Mouse (Mus musculus) embryo, embryonic 11.5 days (tissue): ENCODE measurements around the gene Slc6a8.
A peak's percentile ranks its signal among the peaks of the same experiment; 100 is the strongest.

ENCODE experiments used
- DNase-seq: peaks from one replicate; pipeline ENCODE4 v3.0.0-alpha.2; 2012; ENCODE audit warnings: low read depth, low spot score

Gene Slc6a8

GRCm38 (mm10) chrX:73684978-73685377 is 12.0 kb downstream of the Slc6a8 start:
- no peak for DNase-seq

- no peak for DNase-seq
These were observed 12.7 kb downstream of the Slc6a8 start for GRCm38 (mm10) chrX:73685629-73686028.

DNA sequence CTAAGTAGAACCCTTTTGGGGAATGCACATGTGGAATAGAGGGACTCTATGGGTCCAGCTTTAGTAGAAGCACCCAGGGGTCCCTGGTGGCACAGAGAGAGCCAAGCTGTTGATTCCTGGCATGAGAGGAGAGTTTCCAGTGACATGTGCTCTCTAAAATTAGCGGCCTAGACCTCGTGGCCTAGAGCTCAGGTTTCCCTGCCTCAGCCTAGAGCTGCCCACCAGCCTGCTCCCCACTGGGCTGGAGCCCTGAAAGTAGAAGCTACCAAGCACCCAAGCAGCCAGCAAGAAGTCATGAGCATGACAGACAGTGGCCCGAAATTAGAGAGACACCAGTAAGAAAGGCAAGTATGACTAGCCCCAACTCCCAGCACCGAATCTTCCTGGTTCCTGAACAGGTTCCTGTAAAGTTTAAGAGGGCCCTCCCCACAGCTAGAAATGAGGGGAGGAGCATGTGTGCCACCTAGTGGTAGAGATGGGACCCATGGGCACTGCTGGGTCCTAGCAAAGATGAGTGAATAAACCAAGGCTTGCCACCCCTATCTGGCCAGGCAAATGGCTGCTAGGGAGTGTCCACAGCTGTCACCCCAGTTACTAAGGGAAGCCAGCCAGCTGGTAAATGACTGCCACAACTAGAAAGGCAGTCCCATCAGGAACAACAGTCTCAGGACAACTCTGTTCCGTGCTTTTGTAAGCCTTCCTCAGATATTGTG is 18.1 kb downstream of the Slc6a8 start:
- no peak for DNase-seq

DNA sequence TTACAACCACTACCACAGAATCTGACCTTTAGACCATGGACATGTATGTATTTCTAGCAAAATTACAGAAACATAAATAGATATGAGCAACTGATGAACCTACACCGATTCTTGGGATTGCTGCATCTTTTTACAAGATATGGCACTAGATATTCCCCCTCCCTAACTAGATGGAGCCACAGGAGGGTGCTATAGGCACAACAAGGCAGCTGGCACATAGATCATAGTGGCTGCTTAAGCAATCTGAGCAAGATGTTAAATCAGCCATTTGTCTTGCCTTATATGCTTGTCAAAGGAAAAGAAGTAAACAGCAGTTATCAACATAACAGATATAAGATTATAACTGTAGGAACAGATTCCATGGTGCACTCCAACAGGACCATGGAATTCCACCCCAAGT is 27.5 kb downstream of the Slc6a8 start:
- no peak for DNase-seq

- no peak for DNase-seq
These were observed 42.6 kb downstream of the Slc6a8 start for GRCm38 (mm10) chrX:73715476-73716108.

DNA sequence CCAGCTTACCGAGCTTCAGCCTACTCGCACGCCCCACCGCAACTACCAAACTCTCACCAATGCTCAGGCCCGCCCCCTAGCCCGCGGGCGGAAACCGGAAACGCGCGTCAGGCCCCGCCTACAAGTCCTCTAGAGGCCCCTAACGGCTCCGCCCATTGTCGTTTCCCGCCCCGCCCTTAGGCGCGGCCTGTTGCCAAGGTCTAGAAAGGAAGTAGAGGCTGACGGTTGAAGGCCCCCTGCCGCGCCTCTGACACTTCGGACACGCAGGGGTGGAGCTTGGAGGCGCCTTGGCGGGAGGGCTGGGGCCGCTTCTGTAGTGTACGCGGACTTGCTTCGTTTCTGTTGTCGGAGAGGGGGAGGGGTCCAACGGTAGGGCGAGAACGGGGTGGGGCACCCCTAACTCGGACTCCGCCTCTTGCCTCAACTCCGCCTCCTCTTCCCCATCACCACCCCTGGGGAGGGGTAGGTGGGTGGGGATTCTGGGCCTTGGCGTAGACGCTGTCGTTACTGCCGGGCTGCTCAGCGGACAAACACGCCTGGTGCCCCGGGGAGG is 43.2 kb downstream of the Slc6a8 start, which contains the start of the genes Bcap31 and Abcd1:
Gene Bcap31 (minus strand): TSS at position 67 of the 553 bp plus-strand sequence.
Gene Abcd1 (plus strand): TSS at position 489 of the 553 bp plus-strand sequence.
- DNase-seq, result peak; percentile 89

DNA sequence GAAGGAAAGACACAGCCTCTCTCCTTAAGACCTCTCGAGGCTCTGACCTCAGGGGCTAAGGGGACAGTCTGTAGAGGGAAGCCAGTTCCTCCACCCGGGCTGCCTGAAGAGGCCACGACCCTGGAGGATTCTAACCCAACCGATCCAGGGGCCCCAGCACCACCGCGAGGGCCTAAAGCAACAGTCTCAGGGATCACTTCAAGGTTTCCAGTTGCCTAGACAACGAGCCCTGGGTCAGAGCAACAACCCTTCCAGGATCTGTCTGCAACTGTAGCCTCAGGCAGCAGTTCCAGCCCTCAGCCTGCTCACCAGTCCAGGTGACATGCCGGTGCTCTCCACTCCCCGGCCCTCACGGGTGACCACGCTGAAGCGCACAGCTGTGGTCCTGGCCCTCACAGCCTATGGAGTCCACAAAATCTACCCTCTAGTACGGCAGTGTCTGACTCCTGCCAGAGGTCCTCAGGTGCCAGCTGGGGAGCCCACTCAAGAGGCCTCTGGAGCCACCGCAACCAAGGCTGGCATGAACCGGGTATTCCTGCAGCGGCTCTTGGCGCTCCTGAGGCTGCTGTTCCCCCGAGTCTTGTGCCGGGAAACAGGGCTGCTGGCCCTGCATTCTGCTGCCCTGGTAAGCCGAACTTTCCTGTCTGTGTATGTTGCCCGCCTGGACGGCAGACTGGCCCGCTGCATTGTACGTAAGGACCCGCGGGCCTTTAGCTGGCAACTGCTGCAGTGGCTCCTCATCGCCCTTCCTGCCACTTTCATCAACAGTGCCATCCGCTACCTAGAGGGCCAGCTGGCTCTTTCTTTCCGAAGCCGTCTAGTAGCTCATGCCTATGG is 44.0 kb downstream of the Slc6a8 start:
- DNase-seq, result no peak

DNA sequence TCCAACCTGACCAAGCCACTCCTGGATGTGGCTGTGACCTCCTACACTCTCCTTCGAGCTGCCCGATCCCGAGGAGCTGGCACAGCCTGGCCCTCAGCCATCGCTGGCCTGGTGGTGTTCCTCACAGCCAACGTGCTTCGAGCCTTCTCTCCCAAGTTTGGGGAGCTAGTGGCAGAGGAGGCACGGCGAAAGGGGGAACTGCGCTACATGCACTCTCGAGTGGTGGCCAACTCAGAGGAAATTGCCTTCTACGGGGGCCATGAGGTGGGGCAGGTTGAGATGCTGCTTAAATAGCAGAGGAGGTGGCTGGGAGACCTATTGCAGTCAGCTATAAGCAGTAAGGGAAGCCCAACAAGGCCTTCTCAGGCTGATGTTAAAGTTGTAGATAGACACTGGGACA is 44.7 kb downstream of the Slc6a8 start:
- DNase-seq, result no peak

- DNase-seq, result no peak
These were observed 45.3 kb downstream of the Slc6a8 start for GRCm38 (mm10) chrX:73718271-73718670.

DNA sequence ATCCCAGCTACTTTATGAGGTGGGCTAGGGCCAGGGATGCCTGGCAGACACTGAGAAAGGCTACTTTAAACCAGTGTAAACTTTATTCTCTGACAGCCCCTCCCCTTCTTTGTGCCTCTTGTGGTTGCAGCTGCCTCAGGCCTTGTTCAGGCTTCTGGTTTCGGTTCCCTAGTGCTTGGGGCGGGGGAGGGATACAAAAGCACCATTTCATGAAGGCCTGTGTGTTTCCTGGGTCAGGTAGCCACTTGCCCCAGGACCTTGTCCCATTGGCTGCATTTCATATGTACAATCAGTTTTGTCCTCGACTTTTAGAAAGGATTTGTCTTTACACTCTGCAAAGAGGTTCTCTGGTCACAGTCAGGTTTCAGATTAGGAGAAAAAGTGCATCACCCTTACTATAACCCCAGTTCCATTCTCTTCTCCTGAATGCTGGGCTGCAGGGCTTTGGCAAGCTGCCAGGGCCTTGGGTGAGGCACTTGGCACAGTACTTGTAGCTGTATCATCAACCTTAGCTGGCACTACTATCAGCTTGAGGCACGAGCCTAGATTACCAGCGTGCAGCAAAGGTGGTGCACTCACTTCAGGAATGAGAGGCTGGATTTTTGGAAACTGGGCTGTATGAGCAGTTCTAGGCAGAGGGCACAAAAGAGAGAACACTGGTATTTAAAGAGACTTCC is 45.9 kb downstream of the Slc6a8 start:
- no peak for DNase-seq

- DNase-seq, result no peak
These were observed 58.0 kb downstream of the Slc6a8 start for GRCm38 (mm10) chrX:73730908-73731307.
